28 mouse cellular contexts compared by ENCODE assay signal in genomic region chr4:136242728-136243127, GRCm38 (mm10). TPM values are rescaled to one million over a fixed set of nuclear protein-coding genes. Genes with fewer than 3 reads are reported as not detected.
"Had no signal": no experiment of that assay in that cellular context is flagged by ENCODE, and none has a peak within 500 bp of the region (broad histone marks: within the 10 kb centered on the region; RNA-seq: fewer than 3 reads in every experiment).

No protein-coding gene starts in this region.

- ATAC-seq: liver, embryonic 12.5 days; liver, postnatal 0 days; lung, postnatal 0 days; midbrain, embryonic 13.5 days; midbrain, embryonic 15.5 days; midbrain, embryonic 16.5 days had no signal

- DNase-seq: left cerebral cortex, postnatal 4 days; liver, embryonic 13.5 days; liver, postnatal 0 days; lung, adult 18-20 months had no signal

- H3K27ac ChIP-seq: left cerebral cortex, adult 2 months; limb, embryonic 10.5 days; limb, embryonic 12.5 days; limb, embryonic 13.5 days; limb, embryonic 15.5 days; liver, embryonic 12.5 days; liver, embryonic 13.5 days; liver, embryonic 14.5 days; liver, embryonic 15.5 days; lung, embryonic 15.5 days; macrophage; midbrain, embryonic 10.5 days; midbrain, embryonic 12.5 days; midbrain, embryonic 13.5 days; midbrain, embryonic 15.5 days; neural tube, embryonic 12.5 days had no signal

- H3K36me3 ChIP-seq: limb, embryonic 10.5 days; liver, embryonic 12.5 days; liver, embryonic 13.5 days; lung, embryonic 15.5 days; midbrain, embryonic 12.5 days; midbrain, embryonic 13.5 days; midbrain, embryonic 15.5 days had no signal

- H3K4me3 ChIP-seq: left cerebral cortex, adult 2 months; limb, embryonic 10.5 days; limb, embryonic 12.5 days; limb, embryonic 13.5 days; limb, embryonic 15.5 days; liver, embryonic 12.5 days; liver, embryonic 13.5 days; liver, embryonic 15.5 days; lung, embryonic 15.5 days; megakaryocyte, embryonic 14.5 days; midbrain, embryonic 10.5 days; midbrain, embryonic 12.5 days; midbrain, embryonic 13.5 days; midbrain, embryonic 15.5 days; myocyte; neural tube, embryonic 12.5 days had no signal

- H3K9ac ChIP-seq: limb, embryonic 12.5 days; limb, embryonic 13.5 days; limb, embryonic 15.5 days; liver, embryonic 12.5 days; liver, embryonic 13.5 days; liver, embryonic 14.5 days; liver, embryonic 15.5 days; liver, postnatal 0 days; lung, embryonic 14.5 days; lung, embryonic 15.5 days; midbrain, embryonic 12.5 days; midbrain, embryonic 13.5 days; midbrain, embryonic 15.5 days; neural tube, embryonic 12.5 days had no signal

- H3K9me3 ChIP-seq: limb, embryonic 10.5 days; limb, embryonic 12.5 days; limb, embryonic 13.5 days; limb, embryonic 15.5 days; liver, embryonic 12.5 days; liver, embryonic 13.5 days; liver, embryonic 15.5 days; lung, embryonic 15.5 days; megakaryocyte, embryonic 14.5 days; midbrain, embryonic 10.5 days; midbrain, embryonic 12.5 days; midbrain, embryonic 15.5 days; neural tube, embryonic 12.5 days had no signal

- H3K4me2 ChIP-seq: limb, embryonic 12.5 days; limb, embryonic 13.5 days; limb, embryonic 15.5 days; liver, embryonic 11.5 days; liver, embryonic 12.5 days; liver, embryonic 13.5 days; liver, embryonic 15.5 days; lung, embryonic 14.5 days; lung, embryonic 15.5 days; midbrain, embryonic 12.5 days; midbrain, embryonic 13.5 days; midbrain, embryonic 15.5 days; neural tube, embryonic 12.5 days had no signal

RNA-seq across cellular contexts. Expression of gene Tcea3, which starts 4.8 kb away (rescaled TPM):
- total RNA-seq: megakaryocyte-erythroid progenitor cell, adult 5-6 weeks had no signal
- polyA plus RNA-seq: macrophage had no signal

RNA-seq across cellular contexts. Expression of gene Asap3, which starts 36.6 kb away (rescaled TPM):
- total RNA-seq: megakaryocyte progenitor cell, adult 5-6 weeks; megakaryocyte-erythroid progenitor cell, adult 5-6 weeks; monocyte, adult 5-6 weeks had no signal
